Comparison of ENCODE assay signal across 8 mouse cellular contexts in the genomic region with DNA sequence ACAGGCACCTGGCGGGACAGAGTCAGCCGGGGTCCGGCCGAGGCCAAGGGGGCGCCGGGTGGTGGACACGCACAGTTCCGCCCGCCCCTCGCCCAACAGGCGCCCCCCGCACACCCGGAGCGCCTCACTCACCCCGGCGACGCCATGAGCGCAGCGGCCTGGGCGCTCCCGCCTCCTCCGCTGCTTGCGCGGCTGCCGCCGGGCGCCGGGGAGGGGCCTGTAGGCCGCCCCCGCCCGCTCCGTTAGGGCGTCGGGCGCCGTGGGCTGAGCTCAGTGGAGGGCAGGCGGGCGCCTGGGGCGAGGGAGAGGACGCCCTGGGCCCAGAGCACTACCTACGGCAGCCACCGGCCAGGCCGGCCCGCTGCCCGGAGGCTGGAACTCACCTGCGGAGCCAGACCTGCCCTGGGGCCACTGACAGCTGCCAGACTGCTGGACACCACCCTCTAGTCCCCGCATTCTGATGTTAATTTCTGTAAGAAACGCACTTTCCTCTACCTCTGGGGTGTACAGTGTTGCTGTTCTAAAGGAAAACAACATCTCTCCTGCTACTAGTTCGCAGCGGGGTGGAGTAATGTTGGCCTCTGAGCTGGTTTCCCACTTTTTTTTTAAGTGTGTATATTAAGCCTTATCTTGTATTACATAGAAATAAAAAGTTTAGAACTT. TPM values are rescaled to one million over a fixed set of nuclear protein-coding genes. Genes with fewer than 3 reads are reported as not detected.
DNase-seq lines count a peak whose midpoint lies in the region; ATAC-seq lines count a peak whose summit lies in the region.

No protein-coding gene starts in this region.

- under 1% methylated on average over 36 of the region's 50 CpGs for WGBS in forebrain, embryonic 13.5 days
- under 1% methylated on average over 42 of the region's 50 CpGs for WGBS in neural tube, embryonic 14.5 days

- H3K27me3 ChIP-seq in forebrain, embryonic 13.5 days, result no peaks in the 10 kb centered on the region
- peaks cover 4% of the 10 kb centered on the region; the same call in 1 of the 2 replicates for H3K27me3 ChIP-seq in neural tube, embryonic 14.5 days (ENCODE audit: control insufficient read depth, insufficient read depth, low read length)

- H3K4me2 ChIP-seq in forebrain, embryonic 13.5 days, result peak overlapping the region; percentile 82
- peak overlapping the region; percentile 87 for H3K4me2 ChIP-seq in neural tube, embryonic 14.5 days (ENCODE audit: low read depth, low read length)

- ATAC-seq in forebrain, embryonic 13.5 days, result peak; percentile 93
- ATAC-seq in neural tube, embryonic 14.5 days (ENCODE audit: low read depth), result peak; percentile 94

- H3K27ac ChIP-seq in forebrain, embryonic 13.5 days, result 0 out of 2 replicates have a peak overlapping the region, but pooled peaks have one; percentile 25
- peak overlapping the region; percentile 71 for H3K27ac ChIP-seq in neural tube, embryonic 14.5 days (ENCODE audit: low read depth, low read length)

- peak; percentile 81 for DNase-seq in ES-CJ7 (ENCODE audit: low read depth, low spot score)
- DNase-seq in c-Kit-positive CD71-positive TER-119-positive erythroid progenitor cells, embryonic 14.5 days (ENCODE audit: low spot score), result peak; percentile 75
- peak; percentile 81 to 86 for DNase-seq in heart, postnatal 10 days
- DNase-seq in kidney, postnatal 4 days, result peak; percentile 80 to 88
- DNase-seq in lung, adult 18-20 months, result peak; percentile 81 to 84
- peak; percentile 48 for DNase-seq in telencephalon, adult 2 months (ENCODE audit: low read depth, low spot score)

- peaks cover 15% of the 10 kb centered on the region for H3K4me1 ChIP-seq in forebrain, embryonic 13.5 days
- H3K4me1 ChIP-seq in neural tube, embryonic 14.5 days (ENCODE audit: control insufficient read depth, insufficient read depth, low read length), result peaks cover 5% of the 10 kb centered on the region

- peak overlapping the region; percentile 97 for H3K9ac ChIP-seq in forebrain, embryonic 13.5 days
- H3K9ac ChIP-seq in neural tube, embryonic 14.5 days (replicated peaks; ENCODE audit: low read depth, low read length), result peak overlapping the region; percentile 83

- no peaks in the 10 kb centered on the region for H3K9me3 ChIP-seq in forebrain, embryonic 13.5 days (replicated peaks)
- no peaks in the 10 kb centered on the region for H3K9me3 ChIP-seq in neural tube, embryonic 14.5 days (ENCODE audit: control insufficient read depth, low read length)

- peak overlapping the region; percentile 69 for H3K4me3 ChIP-seq in forebrain, embryonic 13.5 days
- peak overlapping the region; percentile 76 for H3K4me3 ChIP-seq in neural tube, embryonic 14.5 days (ENCODE audit: low read depth, low read length)

- H3K36me3 ChIP-seq in forebrain, embryonic 13.5 days (ENCODE audit: poor library complexity, severe bottlenecking), result no peaks in the 10 kb centered on the region
- no peaks in the 10 kb centered on the region for H3K36me3 ChIP-seq in neural tube, embryonic 14.5 days (ENCODE audit: control insufficient read depth, insufficient read depth, low read length)

- intact Hi-C loops in heart, postnatal 10 days (cut with DNase I), result loop anchor here (2.0 kb wide), 1 partner anchor 22 kb away; a partner anchor contains a TSS

RNA-seq across cellular contexts. Expression of a gene that starts 21.1 kb away (rescaled TPM):
- 24.9 and 25.7 TPM in 2 replicates for polyA plus RNA-seq in forebrain, embryonic 13.5 days (2015; fragmentation: Nextera tagmentation; extraction: Ambion mirVana)
- total RNA-seq in heart, postnatal 10 days (2021), result 10 to 100 TPM; 65.6 to 68.5 TPM
- polyA plus RNA-seq in neural tube, embryonic 14.5 days (2014; fragmentation: Nextera tagmentation; extraction: Ambion mirVana), result 18.5 and 23.9 TPM in 2 replicates

RNA-seq across cellular contexts. Expression of a gene that starts 25.6 kb away (rescaled TPM):
- 185 and 188 TPM in 2 replicates for polyA plus RNA-seq in forebrain, embryonic 13.5 days (2015; fragmentation: Nextera tagmentation; extraction: Ambion mirVana)
- 100 to 1,000 TPM; 114 to 118 TPM for total RNA-seq in heart, postnatal 10 days (2021)
- 193 and 199 TPM in 2 replicates for polyA plus RNA-seq in neural tube, embryonic 14.5 days (2014; fragmentation: Nextera tagmentation; extraction: Ambion mirVana)

RNA-seq across cellular contexts. Expression of a gene that starts 47.2 kb away (rescaled TPM):
- 133 and 136 TPM in 2 replicates for polyA plus RNA-seq in forebrain, embryonic 13.5 days (2015; fragmentation: Nextera tagmentation; extraction: Ambion mirVana)
- total RNA-seq in heart, postnatal 10 days (2021), result 10 to 100 TPM; 37.4 to 40.6 TPM
- 123 and 137 TPM in 2 replicates for polyA plus RNA-seq in neural tube, embryonic 14.5 days (2014; fragmentation: Nextera tagmentation; extraction: Ambion mirVana)

Comparison
In these comparisons a context has a peak if more than half of its experiments do, and no peak if none do; other contexts are left out.
1. Peak in every context shown above with its lines: DNase-seq, ATAC-seq, H3K4me3 ChIP-seq and H3K27ac ChIP-seq.